Mouse (Mus musculus) olfactory bulb, adult 2 months (tissue): ENCODE measurements around the gene BC107364.

Experiments
- CTCF ChIP-seq: fragments of 200-500 bp; IDR thresholded peaks from 2 replicates; pipeline ENCODE4 v1.5.1; 2012; ENCODE audit warnings: low read depth, mild to moderate bottlenecking, low read length, moderate library complexity; ENCODE audit not compliant: insufficient read depth
- POLR2A ChIP-seq: fragments of 200-500 bp; IDR thresholded peaks from 2 replicates; pipeline ENCODE4 v1.6.1; 2012; ENCODE audit warnings: mild to moderate bottlenecking, low read depth, low read length, moderate library complexity; ENCODE audit not compliant: insufficient read depth

- TF ChIP-seq POLR2A, result no peak
- TF ChIP-seq CTCF, result no peak
Measured at GRCm38 (mm10) chr3:96414951-96415327, 37.2 kb downstream of the BC107364 start.
